ENCODE assay signal across 8 mouse cellular contexts in genomic region chr7:126860987-126861386, GRCm38 (mm10). TPM values are rescaled to one million over a fixed set of nuclear protein-coding genes. Genes with fewer than 3 reads are reported as not detected.
DNase-seq lines count a peak whose midpoint lies in the region; ATAC-seq and TF ChIP-seq lines count a peak whose summit lies in the region.

No protein-coding gene starts in this region.

- peaks cover 9% of the 10 kb centered on the region; the same call in 1 of the 2 replicates for H3K4me1 ChIP-seq in kidney, adult 2 months (ENCODE audit: control insufficient read depth, insufficient read depth, low read length)
- H3K4me1 ChIP-seq in hindbrain, embryonic 12.5 days: peaks cover 29% of the 10 kb centered on the region
- peaks cover 40% of the 10 kb centered on the region for H3K4me1 ChIP-seq in midbrain, embryonic 12.5 days

- peak overlapping the region; percentile 66 for H3K9ac ChIP-seq in hindbrain, embryonic 12.5 days
- peak overlapping the region; percentile 69 for H3K9ac ChIP-seq in midbrain, embryonic 12.5 days (replicated peaks)

- ATAC-seq in hindbrain, embryonic 12.5 days (ENCODE audit: low FRiP score): no peak
- ATAC-seq in midbrain, embryonic 12.5 days (ENCODE audit: low FRiP score, low read depth): no peak

- no peak for DNase-seq in kidney, adult 2 months
- no peak for DNase-seq in kidney, postnatal 36 days
- DNase-seq in MEL-GATA-1-ER (ENCODE audit: extremely low read depth, low read depth): peak; percentile 51
- DNase-seq in urinary bladder, postnatal 25 days (ENCODE audit: low spot score): no peak
- no peak for DNase-seq in adrenal gland, postnatal 36 days
- DNase-seq in gastrocnemius, adult 18-20 months (ENCODE audit: low spot score): no peak

- no peak overlapping the region for H3K27ac ChIP-seq in kidney, adult 2 months (ENCODE audit: insufficient read depth, low read depth, low read length)
- H3K27ac ChIP-seq in hindbrain, embryonic 12.5 days: no peak overlapping the region
- H3K27ac ChIP-seq in midbrain, embryonic 12.5 days (replicated peaks): no peak overlapping the region

- no peaks in the 10 kb centered on the region for H3K9me3 ChIP-seq in hindbrain, embryonic 12.5 days (replicated peaks)
- H3K9me3 ChIP-seq in midbrain, embryonic 12.5 days: no peaks in the 10 kb centered on the region

- no peak for TF ChIP-seq POLR2A in kidney, adult 2 months (IDR thresholded peaks at IDR 0.05; ENCODE audit: low read depth, low read length)

- H3K4me3 ChIP-seq in kidney, adult 2 months (ENCODE audit: insufficient read depth, low read depth, low read length): peak overlapping the region; percentile 68
- H3K4me3 ChIP-seq in hindbrain, embryonic 12.5 days: peak overlapping the region; percentile 63
- peak overlapping the region; percentile 59 for H3K4me3 ChIP-seq in midbrain, embryonic 12.5 days

- H3K36me3 ChIP-seq in kidney, adult 2 months (ENCODE audit: control insufficient read depth, insufficient read depth, low read length): no peaks in the 10 kb centered on the region
- peaks cover 55% of the 10 kb centered on the region for H3K36me3 ChIP-seq in hindbrain, embryonic 12.5 days
- peaks cover 60% of the 10 kb centered on the region for H3K36me3 ChIP-seq in midbrain, embryonic 12.5 days

- peak overlapping the region; percentile 81 for H3K4me2 ChIP-seq in hindbrain, embryonic 12.5 days (replicated peaks)
- H3K4me2 ChIP-seq in midbrain, embryonic 12.5 days (replicated peaks): peak overlapping the region; percentile 81

- no peak for TF ChIP-seq CTCF in kidney, adult 2 months (conservative IDR thresholded peaks at IDR 0.05; ENCODE audit: insufficient read depth, insufficient read length, low read depth, low read length)

- no peaks in the 10 kb centered on the region for H3K27me3 ChIP-seq in kidney, adult 2 months (replicated peaks; ENCODE audit: control insufficient read depth, insufficient read depth, low read length)
- H3K27me3 ChIP-seq in hindbrain, embryonic 12.5 days: no peaks in the 10 kb centered on the region
- H3K27me3 ChIP-seq in midbrain, embryonic 12.5 days: no peaks in the 10 kb centered on the region

- WGBS in kidney, adult 2 months: 57% methylated on average over 5 of the region's 5 CpGs
- WGBS in hindbrain, embryonic 12.5 days: 72% methylated on average over 5 of the region's 5 CpGs
- 74% methylated on average over 5 of the region's 5 CpGs for WGBS in midbrain, embryonic 12.5 days

RNA-seq across cellular contexts. Expression of gene Hirip3, which starts 0.8 kb away (rescaled TPM):
- 4.2 and 6.6 TPM in 2 replicates for polyA plus RNA-seq in kidney, adult 2 months (2012; rRNA removed)
- 30.5 and 35.4 TPM in 2 replicates for polyA plus RNA-seq in hindbrain, embryonic 12.5 days (2016; fragmentation: Nextera tagmentation; extraction: Ambion mirVana)
- polyA plus RNA-seq in midbrain, embryonic 12.5 days (2016; fragmentation: Nextera tagmentation; extraction: Ambion mirVana): 43.1 and 51.6 TPM in 2 replicates
- 10 to 100 TPM; 14.5 to 16.0 TPM for total RNA-seq in adrenal gland, postnatal 36 days (2021)
- 1 to 10 TPM; 5.0 to 5.4 TPM for total RNA-seq in gastrocnemius, adult 18-20 months (2021)

RNA-seq across cellular contexts. Expression of gene Ino80e, which starts 1.2 kb away (rescaled TPM):
- polyA plus RNA-seq in kidney, adult 2 months (2012; rRNA removed): 39.6 and 47.0 TPM in 2 replicates
- 89.0 and 92.6 TPM in 2 replicates for polyA plus RNA-seq in hindbrain, embryonic 12.5 days (2016; fragmentation: Nextera tagmentation; extraction: Ambion mirVana)
- 90.9 and 96.0 TPM in 2 replicates for polyA plus RNA-seq in midbrain, embryonic 12.5 days (2016; fragmentation: Nextera tagmentation; extraction: Ambion mirVana)
- 10 to 100 TPM; 39.7 to 45.0 TPM for total RNA-seq in adrenal gland, postnatal 36 days (2021)
- 10 to 100 TPM in 1 of 2 experiments, 1 to 10 TPM in 1; 8.4 to 12.3 TPM for total RNA-seq in gastrocnemius, adult 18-20 months (2021)

RNA-seq across cellular contexts. Expression of gene Doc2a, which starts 13.8 kb away (rescaled TPM):
- polyA plus RNA-seq in kidney, adult 2 months (2012; rRNA removed): 0.15 and 0.33 TPM in 2 replicates
- 4.3 and 4.4 TPM in 2 replicates for polyA plus RNA-seq in hindbrain, embryonic 12.5 days (2016; fragmentation: Nextera tagmentation; extraction: Ambion mirVana)
- polyA plus RNA-seq in midbrain, embryonic 12.5 days (2016; fragmentation: Nextera tagmentation; extraction: Ambion mirVana): 6.3 and 7.7 TPM in 2 replicates
- total RNA-seq in adrenal gland, postnatal 36 days (2021): under 1 TPM; 0.43 to 0.50 TPM
- not detected for total RNA-seq in gastrocnemius, adult 18-20 months (2021)

RNA-seq across cellular contexts. Expression of gene Taok2, which starts 23.5 kb away (rescaled TPM):
- 56.5 and 75.2 TPM in 2 replicates for polyA plus RNA-seq in kidney, adult 2 months (2012; rRNA removed)
- 63.5 and 66.6 TPM in 2 replicates for polyA plus RNA-seq in hindbrain, embryonic 12.5 days (2016; fragmentation: Nextera tagmentation; extraction: Ambion mirVana)
- 68.3 and 71.0 TPM in 2 replicates for polyA plus RNA-seq in midbrain, embryonic 12.5 days (2016; fragmentation: Nextera tagmentation; extraction: Ambion mirVana)
- 10 to 100 TPM; 54.9 to 81.3 TPM for total RNA-seq in adrenal gland, postnatal 36 days (2021)
- 10 to 100 TPM; 19.7 to 21.9 TPM for total RNA-seq in gastrocnemius, adult 18-20 months (2021)

RNA-seq across cellular contexts. Expression of gene 4930451I11Rik, which starts 29.5 kb away (rescaled TPM):
- polyA plus RNA-seq in kidney, adult 2 months (2012; rRNA removed): 0.46 TPM in 1 of 2 replicates, not detected in the other
- polyA plus RNA-seq in hindbrain, embryonic 12.5 days (2016; fragmentation: Nextera tagmentation; extraction: Ambion mirVana): not detected in 2 replicates
- not detected in 2 replicates for polyA plus RNA-seq in midbrain, embryonic 12.5 days (2016; fragmentation: Nextera tagmentation; extraction: Ambion mirVana)
- total RNA-seq in adrenal gland, postnatal 36 days (2021): not detected
- not detected for total RNA-seq in gastrocnemius, adult 18-20 months (2021)
